Mouse (Mus musculus) embryonic facial prominence, embryonic 15.5 days (tissue): ENCODE measurements around the gene Trappc3. TPM values are rescaled to one million over a fixed set of nuclear protein-coding genes. Genes with fewer than 3 reads are reported as not detected.
A peak's percentile ranks its signal among the peaks of the same experiment; 100 is the strongest.

Experiments
- ATAC-seq: fragments of 200-750 bp; cut with Nextera tagmentation; 2 replicates; pipeline ENCODE4 v1.8.0; 2017; ENCODE audit warnings: low read depth, moderate TSS enrichment; ENCODE audit not compliant: insufficient number of reproducible peaks, low FRiP score, low TSS enrichment
- H3K27ac ChIP-seq: fragments of 300-500 bp; sonication (generic); replicated peaks from 2 replicates; pipeline ENCODE4 v1.5.1; 2015; ENCODE audit warnings: mild to moderate bottlenecking, inconsistent platforms
- H3K27me3 ChIP-seq: fragments of 300-500 bp; sonication (generic); 2 replicates; pipeline ENCODE4 v1.6.1; 2015; ENCODE audit warnings: inconsistent platforms
- H3K36me3 ChIP-seq: fragments of 300-500 bp; sonication (generic); 2 replicates; pipeline ENCODE4 v1.6.1; 2015; ENCODE audit warnings: mild to moderate bottlenecking, inconsistent platforms
- H3K4me1 ChIP-seq: fragments of 300-500 bp; sonication (generic); 2 replicates; pipeline ENCODE4 v1.6.1; 2015; ENCODE audit warnings: inconsistent platforms
- H3K4me2 ChIP-seq: fragments of 300-500 bp; sonication (generic); replicated peaks from 2 replicates; pipeline ENCODE4 v1.6.1; 2015; ENCODE audit warnings: mild to moderate bottlenecking, inconsistent platforms
- H3K4me3 ChIP-seq: fragments of 300-500 bp; sonication (generic); replicated peaks from 2 replicates; pipeline ENCODE4 v1.5.1; 2015; ENCODE audit warnings: mild to moderate bottlenecking, inconsistent platforms
- H3K9ac ChIP-seq: fragments of 300-500 bp; sonication (generic); 2 replicates; pipeline ENCODE4 v1.6.1; 2015; ENCODE audit warnings: inconsistent platforms
- H3K9me3 ChIP-seq: fragments of 300-500 bp; sonication (generic); replicated peaks from 2 replicates; pipeline ENCODE4 v1.6.1; 2016; ENCODE audit warnings: inconsistent platforms
- WGBS: fragments of 180-500 bp; shearing (Covaris S2); methylation state at CpG from one replicate; pipeline ENCODE4 v1.1.7; 2015; 5-methylcytosine and 5-hydroxymethylcytosine counted together
- polyA plus RNA-seq: library from polyadenylated mRNA; unstranded; fragments of >200 nt; fragmentation: Nextera tagmentation; extraction: Ambion mirVana; gene quantifications from 2 replicates; pipeline ENCODE4 v1.2.1, GENCODE M21; 2015

The Trappc3 gene
- polyA plus RNA-seq, 1 experiment from 2014 or later: 124 TPM

- peaks cover 25% of the 10 kb centered on the region for H3K27me3 ChIP-seq
- peak overlapping the region; percentile 38 for H3K4me3 ChIP-seq
- 15% methylated on average over 27 of the region's 27 CpGs for WGBS
Measured at GRCm38 (mm10) chr4:126301584-126302309, 39.6 kb downstream of the Trappc3 start.

GRCm38 (mm10) chr4:126303877-126304276, 41.8 kb downstream of the Trappc3 start:
- Histone ChIP-seq H3K9me3 (no peaks in the 10 kb centered on the region), H3K27ac (no peak overlapping the region), H3K4me3 (no peak overlapping the region), H3K9ac (no peak overlapping the region), H3K27me3 (peaks cover 25% of the 10 kb centered on the region), H3K36me3 (no peaks in the 10 kb centered on the region), H3K4me2 (no peak overlapping the region), H3K4me1 (peaks cover 26% of the 10 kb centered on the region)
- ATAC-seq: no peak
- WGBS: 65% methylated on average over 4 of the region's 4 CpGs

More at GRCm38 (mm10) chr4:126301584-126302309, 39.6 kb downstream of the Trappc3 start:
- peaks cover 36% of the 10 kb centered on the region for H3K4me1 ChIP-seq
- H3K9me3 ChIP-seq: no peaks in the 10 kb centered on the region
- no peak overlapping the region for H3K9ac ChIP-seq
- H3K36me3 ChIP-seq: no peaks in the 10 kb centered on the region; the same call in 1 of the 2 replicates
- H3K4me2 ChIP-seq: peak overlapping the region; percentile 70
- H3K27ac ChIP-seq: peak overlapping the region; percentile 65
- ATAC-seq: no peak; the same call in 1 of the 2 replicates

- H3K9ac ChIP-seq: no peak overlapping the region
- H3K4me1 ChIP-seq: peaks cover 25% of the 10 kb centered on the region
- no peaks in the 10 kb centered on the region for H3K9me3 ChIP-seq
- WGBS: 79% methylated on average over 1 of the region's 1 CpGs
- no peak for ATAC-seq
- H3K4me2 ChIP-seq: no peak overlapping the region
- H3K27ac ChIP-seq: no peak overlapping the region
- peaks cover 17% of the 10 kb centered on the region for H3K27me3 ChIP-seq
- no peaks in the 10 kb centered on the region for H3K36me3 ChIP-seq
- H3K4me3 ChIP-seq: no peak overlapping the region
Measured at GRCm38 (mm10) chr4:126305428-126305827, 43.3 kb downstream of the Trappc3 start.

GRCm38 (mm10) chr4:126306058-126306457, 43.9 kb downstream of the Trappc3 start:
- ATAC-seq: no peak
- Histone ChIP-seq H3K9ac (no peak overlapping the region), H3K27me3 (peaks cover 10% of the 10 kb centered on the region), H3K27ac (no peak overlapping the region), H3K4me1 (peaks cover 19% of the 10 kb centered on the region), H3K36me3 (no peaks in the 10 kb centered on the region), H3K4me3 (no peak overlapping the region), H3K4me2 (no peak overlapping the region), H3K9me3 (no peaks in the 10 kb centered on the region)
- WGBS: 90% methylated on average over 6 of the region's 6 CpGs

- no peak overlapping the region for H3K4me2 ChIP-seq
- no peak overlapping the region for H3K9ac ChIP-seq
- no peak overlapping the region for H3K4me3 ChIP-seq
- 8% methylated on average over 2 of the region's 2 CpGs for WGBS
- ATAC-seq: no peak
- H3K4me1 ChIP-seq: peaks cover 11% of the 10 kb centered on the region
- 0 out of 2 replicates have a peak, but pooled peaks cover 4% of the 10 kb centered on the region for H3K36me3 ChIP-seq
- H3K9me3 ChIP-seq: no peaks in the 10 kb centered on the region
- H3K27me3 ChIP-seq: peaks cover 7% of the 10 kb centered on the region
- no peak overlapping the region for H3K27ac ChIP-seq
Measured at GRCm38 (mm10) chr4:126306827-126307226, 44.7 kb downstream of the Trappc3 start.

GRCm38 (mm10) chr4:126309211-126309921, 47.2 kb downstream of the Trappc3 start:
- Histone ChIP-seq H3K27ac (no peak overlapping the region), H3K4me2 (peak overlapping the region; percentile 39), H3K27me3 (no peaks in the 10 kb centered on the region), H3K9ac (no peak overlapping the region), H3K36me3 (0 out of 2 replicates have a peak, but pooled peaks cover 5% of the 10 kb centered on the region), H3K4me1 (peaks cover 28% of the 10 kb centered on the region), H3K9me3 (no peaks in the 10 kb centered on the region), H3K4me3 (no peak overlapping the region; the same call in 1 of the 2 replicates)
- WGBS: 17% methylated on average over 20 of the region's 20 CpGs
- no peak for ATAC-seq

- Histone ChIP-seq H3K9ac (no peak overlapping the region), H3K9me3 (no peaks in the 10 kb centered on the region), H3K36me3 (0 out of 2 replicates have a peak, but pooled peaks cover 5% of the 10 kb centered on the region), H3K27ac (no peak overlapping the region), H3K4me2 (peak overlapping the region; percentile 39), H3K27me3 (no peaks in the 10 kb centered on the region), H3K4me3 (no peak overlapping the region; the same call in 1 of the 2 replicates), H3K4me1 (peaks cover 34% of the 10 kb centered on the region)
- WGBS: 4% methylated on average over 7 of the region's 7 CpGs
- ATAC-seq: no peak
Measured at GRCm38 (mm10) chr4:126309922-126310309, 47.8 kb downstream of the Trappc3 start.

GRCm38 (mm10) chr4:126310344-126310743, 48.2 kb downstream of the Trappc3 start:
- Histone ChIP-seq H3K9me3 (no peaks in the 10 kb centered on the region), H3K4me3 (no peak overlapping the region), H3K4me1 (peaks cover 37% of the 10 kb centered on the region), H3K36me3 (0 out of 2 replicates have a peak, but pooled peaks cover 5% of the 10 kb centered on the region), H3K27me3 (no peaks in the 10 kb centered on the region), H3K27ac (no peak overlapping the region), H3K9ac (no peak overlapping the region), H3K4me2 (no peak overlapping the region)
- no peak for ATAC-seq
- 81% methylated on average over 6 of the region's 7 CpGs for WGBS

GRCm38 (mm10) chr4:126311566-126312200, 49.6 kb downstream of the Trappc3 start:
- H3K4me2 ChIP-seq: no peak overlapping the region
- ATAC-seq: no peak
- H3K27me3 ChIP-seq: no peaks in the 10 kb centered on the region
- no peaks in the 10 kb centered on the region for H3K9me3 ChIP-seq
- peaks cover 17% of the 10 kb centered on the region for H3K36me3 ChIP-seq
- H3K4me3 ChIP-seq: no peak overlapping the region
- H3K9ac ChIP-seq: no peak overlapping the region
- peak overlapping the region; percentile 82 for H3K27ac ChIP-seq
- WGBS: 92% methylated on average over 16 of the region's 16 CpGs
- peaks cover 47% of the 10 kb centered on the region for H3K4me1 ChIP-seq

GRCm38 (mm10) chr4:126313202-126313601, 51.1 kb downstream of the Trappc3 start:
- ATAC-seq: no peak
- H3K9ac ChIP-seq: no peak overlapping the region
- H3K9me3 ChIP-seq: no peaks in the 10 kb centered on the region
- peaks cover 32% of the 10 kb centered on the region for H3K36me3 ChIP-seq
- peak overlapping the region; percentile 82 for H3K27ac ChIP-seq
- WGBS: 30% methylated on average over 5 of the region's 5 CpGs
- peaks cover 47% of the 10 kb centered on the region for H3K4me1 ChIP-seq
- no peak overlapping the region for H3K4me2 ChIP-seq
- no peaks in the 10 kb centered on the region for H3K27me3 ChIP-seq
- H3K4me3 ChIP-seq: no peak overlapping the region

GRCm38 (mm10) chr4:126314393-126314792, 52.3 kb downstream of the Trappc3 start:
- Histone ChIP-seq H3K9ac (no peak overlapping the region), H3K9me3 (no peaks in the 10 kb centered on the region), H3K27me3 (no peaks in the 10 kb centered on the region), H3K4me3 (no peak overlapping the region), H3K4me1 (peaks cover 47% of the 10 kb centered on the region), H3K4me2 (no peak overlapping the region), H3K27ac (peak overlapping the region; percentile 82), H3K36me3 (peaks cover 36% of the 10 kb centered on the region)
- ATAC-seq: peak; percentile 58
- WGBS: 19% methylated on average over 10 of the region's 10 CpGs
